21 mouse cellular contexts compared by ENCODE assay signal in the genomic region with DNA sequence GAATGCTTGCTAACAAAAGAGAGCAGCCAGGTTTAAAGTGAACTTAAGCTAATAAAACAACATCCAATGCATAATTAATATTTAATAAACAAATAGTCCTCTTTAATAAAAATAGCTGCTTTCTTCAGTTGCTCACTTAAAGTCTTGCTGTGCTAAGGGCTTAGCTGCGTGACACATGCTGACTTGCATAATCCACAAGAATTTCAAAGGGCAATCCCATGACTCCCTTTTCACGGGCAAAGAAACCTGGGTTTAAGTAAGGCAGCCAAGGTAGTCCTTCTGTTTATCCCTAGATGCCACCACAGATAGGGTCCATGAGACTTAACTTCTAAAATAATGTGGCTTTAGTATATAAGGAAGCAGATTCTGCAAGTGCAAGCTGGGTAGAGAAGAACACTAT.
A peak's percentile ranks its signal among the peaks of the same experiment; 100 is the strongest.
DNase-seq lines count a peak whose midpoint lies in the region; ATAC-seq and TF ChIP-seq lines count a peak whose summit lies in the region.
"Had no signal": no experiment of that assay in that cellular context is flagged by ENCODE, and none has a peak within 500 bp of the region (broad histone marks: within the 10 kb centered on the region; RNA-seq: fewer than 3 reads in every experiment).

No protein-coding gene starts in this region.

- H3K4me3 ChIP-seq in kidney, adult 2 months (ENCODE audit: insufficient read depth, low read depth, low read length) = no peak overlapping the region
- H3K4me3 ChIP-seq in kidney, embryonic 15.5 days (replicated peaks) = no peak overlapping the region
- H3K4me3 ChIP-seq: embryonic facial prominence, embryonic 13.5 days; embryonic facial prominence, embryonic 15.5 days; erythroblast, embryonic 14.5 days; forebrain, embryonic 10.5 days; forebrain, embryonic 12.5 days had no signal

- H3K9ac ChIP-seq in kidney, embryonic 15.5 days = no peak overlapping the region
- H3K9ac ChIP-seq: embryonic facial prominence, embryonic 13.5 days; embryonic facial prominence, embryonic 15.5 days; forebrain, embryonic 12.5 days had no signal

- peak; percentile 39 for DNase-seq in heart, adult 11 months
- DNase-seq in heart, postnatal 25 days (ENCODE audit: low spot score) = no peak
- peak; percentile 63 for DNase-seq in kidney, adult 2 months
- DNase-seq in kidney, postnatal 10 days = no peak
- DNase-seq in kidney, adult 9 months = peak; percentile 54
- DNase-seq in kidney, postnatal 14 days = no peak
- DNase-seq in kidney, postnatal 36 days = peak; percentile 13 to 54
- DNase-seq: adrenal gland, adult 2 months; adrenal gland, postnatal 10 days; adrenal gland, postnatal 25 days; cerebellum, adult 11 months; cerebellum, adult 8-10 months; cerebellum, postnatal 36 days; embryo, embryonic 11 days had no signal

- H3K27me3 ChIP-seq in kidney, adult 2 months (replicated peaks; ENCODE audit: control insufficient read depth, insufficient read depth, low read length) = no peaks in the 10 kb centered on the region
- H3K27me3 ChIP-seq in kidney, embryonic 15.5 days = no peaks in the 10 kb centered on the region
- H3K27me3 ChIP-seq: embryonic facial prominence, embryonic 13.5 days; embryonic facial prominence, embryonic 15.5 days; forebrain, embryonic 12.5 days had no signal

- peaks cover 3% of the 10 kb centered on the region; the same call in 1 of the 2 replicates for H3K4me1 ChIP-seq in kidney, adult 2 months (ENCODE audit: control insufficient read depth, insufficient read depth, low read length)
- H3K4me1 ChIP-seq in kidney, embryonic 15.5 days = no peaks in the 10 kb centered on the region
- H3K4me1 ChIP-seq: embryonic facial prominence, embryonic 13.5 days; embryonic facial prominence, embryonic 15.5 days; forebrain, embryonic 12.5 days had no signal

- TF ChIP-seq POLR2A in kidney, adult 2 months (IDR thresholded peaks at IDR 0.05; ENCODE audit: low read depth, low read length) = no peak

- no peak overlapping the region for H3K4me2 ChIP-seq in kidney, embryonic 15.5 days
- H3K4me2 ChIP-seq: embryonic facial prominence, embryonic 13.5 days; embryonic facial prominence, embryonic 15.5 days; forebrain, embryonic 12.5 days had no signal

- 42% methylated on average over 2 of the region's 2 CpGs for WGBS in kidney, adult 2 months
- 81% methylated on average over 2 of the region's 2 CpGs for WGBS in kidney, embryonic 15.5 days

- no peaks in the 10 kb centered on the region for H3K36me3 ChIP-seq in kidney, adult 2 months (ENCODE audit: control insufficient read depth, insufficient read depth, low read length)
- no peaks in the 10 kb centered on the region for H3K36me3 ChIP-seq in kidney, embryonic 15.5 days
- H3K36me3 ChIP-seq: embryonic facial prominence, embryonic 13.5 days; embryonic facial prominence, embryonic 15.5 days; forebrain, embryonic 10.5 days; forebrain, embryonic 12.5 days had no signal

- no peak overlapping the region for H3K27ac ChIP-seq in kidney, adult 2 months (ENCODE audit: insufficient read depth, low read depth, low read length)
- no peak overlapping the region for H3K27ac ChIP-seq in kidney, embryonic 15.5 days
- H3K27ac ChIP-seq: embryonic facial prominence, embryonic 13.5 days; embryonic facial prominence, embryonic 15.5 days; forebrain, embryonic 10.5 days; forebrain, embryonic 12.5 days had no signal

- TF ChIP-seq CTCF in kidney, adult 2 months (conservative IDR thresholded peaks at IDR 0.05; ENCODE audit: insufficient read depth, insufficient read length, low read depth, low read length) = no peak

- H3K9me3 ChIP-seq in kidney, embryonic 15.5 days (replicated peaks) = no peaks in the 10 kb centered on the region
- H3K9me3 ChIP-seq: embryonic facial prominence, embryonic 13.5 days; embryonic facial prominence, embryonic 15.5 days; forebrain, embryonic 10.5 days; forebrain, embryonic 12.5 days had no signal

- ATAC-seq in kidney, embryonic 15.5 days (replicated peaks; ENCODE audit: low FRiP score) = no peak
- ATAC-seq: forebrain, embryonic 14.5 days had no signal

- intact Hi-C loops in heart, postnatal 25 days (cut with DNase I) = no loop called here

Comparison
In these comparisons a context has a peak if more than half of its experiments do, and no peak if none do; other contexts are left out.
1. DNase-seq: peak in heart, adult 11 months (single experiment), kidney, adult 2 months (single experiment), kidney, adult 9 months (single experiment) and kidney, postnatal 36 days (2 of 2); none in heart, postnatal 25 days (single experiment), kidney, postnatal 10 days (single experiment) and kidney, postnatal 14 days (single experiment).